Mouse (Mus musculus): ENCODE results near the gene Arid4a.

Gene Arid4a

DNA sequence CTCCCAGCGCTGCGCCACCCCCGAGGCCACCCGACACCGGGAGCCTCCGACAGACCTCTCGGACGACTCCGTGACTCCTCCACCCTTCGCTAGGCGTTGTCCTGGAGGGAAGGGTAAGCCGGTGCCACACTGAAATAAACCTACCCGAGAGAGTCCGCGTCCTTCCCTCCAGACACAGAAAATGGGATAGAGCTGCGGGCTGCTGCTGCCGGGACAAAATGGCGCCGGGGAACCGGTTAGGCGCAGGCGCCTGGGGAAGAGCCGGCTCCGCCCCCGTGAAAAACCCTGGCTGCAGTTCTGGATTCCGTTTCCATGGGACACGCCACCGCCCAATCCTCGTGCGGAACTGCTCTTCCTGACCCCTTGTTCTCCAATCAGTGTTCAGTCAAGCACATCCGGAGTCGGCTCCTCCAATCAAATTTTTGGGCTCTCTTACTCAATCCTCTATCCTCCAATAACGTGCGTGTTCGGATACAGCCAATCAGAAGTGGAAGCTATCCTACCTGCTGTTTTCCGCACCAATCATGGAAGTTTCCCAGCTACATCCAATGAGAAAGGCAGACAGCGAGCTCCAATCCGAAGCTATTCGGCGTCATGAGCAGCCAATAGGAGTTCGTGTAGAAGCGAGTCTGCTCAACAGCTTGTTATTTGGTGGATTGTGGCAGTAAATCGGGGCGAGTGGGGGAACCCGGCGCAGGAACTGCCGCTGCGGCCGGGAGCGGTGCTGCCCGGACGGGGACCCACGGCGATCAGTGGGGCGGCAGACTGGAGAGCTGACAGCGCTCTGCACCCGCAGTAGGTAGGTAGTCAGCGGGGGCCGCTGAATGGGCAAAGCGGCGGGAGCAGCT is at the start of gene Arid4a:
Arid4a (plus strand) TSS at position 628 of the 848 bp plus-strand sequence.
- peak; percentile 97 to 99 for DNase-seq (ENCODE audit: low spot score in 2 of 2)

- DNase-seq (ENCODE audit: low spot score in 2 of 2) = no peak
Measured at GRCm38 (mm10) chr12:70967581-70967980, 48.2 kb upstream of the Arid4a start.

DNA sequence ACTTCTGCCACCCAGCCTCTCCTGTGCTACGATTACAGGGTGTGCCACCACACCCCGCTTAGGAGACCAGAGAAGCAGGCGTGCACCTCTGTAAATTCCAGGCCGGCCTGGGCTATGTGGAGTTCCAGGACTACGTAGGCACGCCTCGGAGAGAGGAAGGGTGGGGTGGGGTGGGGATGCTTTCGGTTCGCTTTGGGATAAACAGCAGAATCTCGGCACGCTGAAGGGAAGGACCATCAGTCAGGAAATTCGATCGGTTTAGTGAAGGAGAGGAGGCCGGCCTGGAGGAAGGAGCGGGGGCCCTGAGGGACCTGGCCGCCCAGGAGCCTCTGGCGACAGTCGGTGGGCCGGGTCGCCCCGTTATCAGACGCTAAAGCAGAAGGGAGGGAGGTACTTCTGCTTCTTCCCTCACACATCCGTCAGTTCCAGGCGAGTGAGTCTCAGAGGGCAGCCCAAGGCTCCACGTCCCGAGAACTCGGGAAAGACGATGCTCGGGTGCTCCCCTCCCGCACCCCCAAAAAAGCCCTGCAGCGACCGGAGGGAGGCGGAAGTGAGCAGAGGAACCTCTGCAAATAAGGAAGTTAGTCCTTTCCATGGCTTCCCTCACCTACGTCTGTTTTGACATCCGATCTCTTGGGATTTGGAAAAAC is 47.5 kb upstream of the Arid4a start:
- DNase-seq (ENCODE audit: low spot score in 2 of 2) = peak; percentile 67 to 75

GRCm38 (mm10) chr12:70968791-70969307 is 46.9 kb upstream of the Arid4a start:
- peak; percentile 79 to 89 for DNase-seq (ENCODE audit: low spot score in 2 of 2)

GRCm38 (mm10) chr12:70969485-70970184 is 46.2 kb upstream of the Arid4a start:
- peak; percentile 25 to 41 for DNase-seq (ENCODE audit: low spot score in 2 of 2)

GRCm38 (mm10) chr12:70973831-70974230 is 42.0 kb upstream of the Arid4a start:
- no peak for DNase-seq (ENCODE audit: low spot score in 2 of 2)

GRCm38 (mm10) chr12:70974441-70975266 is 41.1 kb upstream of the Arid4a start, which contains the start of gene Psma3:
Gene Psma3 (plus strand): TSS chr12:70974621.
- peak; percentile 87 to 89 for DNase-seq (ENCODE audit: low spot score in 2 of 2)

DNA sequence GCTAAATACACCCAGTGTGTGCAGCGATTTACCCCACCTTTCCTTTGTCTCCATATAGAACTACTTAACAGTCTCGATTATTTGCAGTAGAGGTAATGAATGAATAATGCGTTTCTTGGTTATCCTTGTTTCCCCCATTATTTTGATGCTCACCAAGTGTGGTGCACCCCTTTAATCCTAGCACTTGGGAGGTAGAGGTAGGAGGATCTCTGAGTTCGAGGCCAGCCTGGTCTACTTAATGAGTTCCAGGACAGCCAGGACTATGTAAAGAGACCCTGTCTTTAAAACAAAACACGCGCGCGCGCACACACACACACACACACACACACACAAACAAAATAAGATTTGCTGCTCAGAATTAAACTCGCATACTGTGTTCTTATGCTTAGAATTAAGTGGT is 40.4 kb upstream of the Arid4a start:
- no peak for DNase-seq (ENCODE audit: low spot score in 2 of 2)

GRCm38 (mm10) chr12:70975891-70976290 is 39.9 kb upstream of the Arid4a start:
- DNase-seq (ENCODE audit: low spot score in 2 of 2) = no peak

DNA sequence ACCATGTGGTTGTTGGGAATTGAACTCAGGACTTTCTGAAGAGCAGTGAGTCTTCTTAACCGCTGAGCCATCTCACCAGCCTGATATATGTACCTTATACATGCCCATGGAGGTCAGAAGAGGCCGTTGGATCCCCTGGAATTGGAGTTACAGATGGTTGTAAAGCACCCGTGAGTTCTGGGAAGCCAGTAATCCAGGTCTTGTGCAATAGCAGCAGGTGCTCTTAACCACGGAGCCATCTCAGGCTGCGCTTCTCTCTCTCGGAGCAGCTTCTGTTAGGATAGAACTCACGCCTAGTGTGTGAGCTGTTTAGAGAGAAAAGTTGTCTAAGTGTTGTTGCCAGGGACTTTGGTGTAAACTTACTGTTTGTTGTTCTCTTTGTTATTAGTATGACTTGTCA is 37.4 kb upstream of the Arid4a start:
- no peak for DNase-seq (ENCODE audit: low spot score in 2 of 2)

GRCm38 (mm10) chr12:70984855-70985550 is 30.8 kb upstream of the Arid4a start:
- no peak for DNase-seq (ENCODE audit: low spot score in 2 of 2)

DNA sequence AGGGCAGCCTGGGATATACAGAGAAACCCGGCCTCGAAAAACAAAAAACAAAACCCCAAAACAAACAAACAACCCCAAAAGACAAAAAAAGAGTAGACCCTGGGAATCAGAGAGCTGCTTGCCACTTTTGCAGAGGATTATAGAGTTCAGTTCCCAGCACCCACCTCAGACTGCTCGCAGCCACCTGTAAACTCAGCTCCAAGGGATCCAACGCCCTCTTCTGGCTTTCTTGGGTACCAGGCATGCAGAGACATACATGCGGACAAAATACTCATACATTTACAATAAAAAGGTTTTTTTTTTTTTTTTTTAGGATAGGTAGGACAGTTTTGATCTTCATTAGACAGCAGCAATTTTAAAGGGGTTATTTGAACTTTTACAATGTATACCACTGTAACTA is 18.6 kb upstream of the Arid4a start:
- DNase-seq (ENCODE audit: low spot score in 2 of 2) = no peak

GRCm38 (mm10) chr12:70999423-70999903 is 16.3 kb upstream of the Arid4a start:
- no peak for DNase-seq (ENCODE audit: low spot score in 2 of 2)

DNA sequence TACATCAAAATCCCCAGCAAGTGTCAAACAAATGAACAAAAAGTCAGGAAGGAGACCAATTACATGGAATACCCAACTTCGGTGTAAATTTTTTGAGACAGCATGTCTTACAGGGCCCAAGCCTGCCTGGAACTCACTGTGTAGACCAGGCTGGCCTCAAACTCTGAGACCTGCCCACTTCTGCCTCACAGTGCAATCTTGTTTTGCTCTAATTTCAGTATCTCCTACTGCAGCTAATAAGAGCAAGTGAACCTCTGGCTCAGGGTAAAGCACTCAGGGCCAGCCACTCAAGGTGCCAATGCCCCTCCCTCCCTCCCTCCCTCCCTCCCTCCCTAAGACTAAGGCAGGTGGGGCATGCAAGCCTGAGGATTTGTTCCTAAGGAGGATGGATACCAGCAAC is 15.4 kb upstream of the Arid4a start:
- DNase-seq (ENCODE audit: low spot score in 2 of 2) = no peak

DNA sequence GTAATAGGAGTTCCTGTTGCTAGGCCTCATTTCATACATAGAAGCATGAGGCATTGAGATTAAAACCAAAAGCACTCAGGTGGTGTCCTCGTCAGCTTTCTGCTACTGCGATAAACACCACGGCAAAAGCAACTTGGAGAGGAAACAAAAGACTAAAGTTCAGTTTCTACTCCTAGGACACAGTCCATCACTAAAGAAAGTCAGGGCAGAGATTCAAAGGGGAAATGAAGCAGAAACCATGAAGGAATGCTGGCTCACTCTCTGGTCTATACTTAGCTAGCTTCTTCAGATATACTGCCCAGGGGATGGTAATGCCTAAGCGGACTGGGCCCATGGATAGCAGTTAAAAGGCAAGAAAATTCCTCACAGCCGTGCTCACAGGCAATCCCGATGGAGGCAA is 14.3 kb upstream of the Arid4a start:
- no peak for DNase-seq (ENCODE audit: low spot score in 2 of 2)

DNA sequence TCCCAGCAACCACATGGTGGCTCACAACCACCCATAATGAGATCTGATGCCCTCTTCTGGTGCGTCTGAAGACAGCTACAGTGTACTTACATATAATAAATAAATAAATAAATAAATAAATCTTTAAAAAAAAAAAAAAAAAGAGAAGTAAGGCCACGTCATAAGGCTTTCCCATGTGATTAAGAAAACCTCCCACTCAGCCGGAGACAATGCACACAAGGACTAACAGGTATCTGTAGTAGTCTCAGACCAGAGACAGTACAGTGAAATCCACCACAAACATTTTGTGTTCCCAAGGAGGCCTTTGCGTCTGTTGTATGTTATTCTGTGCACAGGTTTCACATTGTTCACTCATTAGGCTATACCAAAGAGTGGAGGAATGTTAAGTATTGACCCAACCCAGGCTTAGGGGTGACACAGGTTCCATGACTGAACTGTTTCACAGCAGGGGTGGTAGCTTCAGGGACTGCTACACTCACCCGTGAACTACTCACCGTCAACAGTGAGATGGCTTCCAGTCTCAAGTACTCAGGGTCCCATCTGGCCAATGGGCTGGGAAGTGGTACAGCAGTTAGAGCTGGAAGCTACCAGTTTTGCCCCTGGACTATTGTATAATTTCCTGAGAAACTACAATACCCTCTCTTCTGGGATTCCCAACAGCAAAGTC is 11.9 kb upstream of the Arid4a start:
- DNase-seq (ENCODE audit: low spot score in 2 of 2) = no peak

DNA sequence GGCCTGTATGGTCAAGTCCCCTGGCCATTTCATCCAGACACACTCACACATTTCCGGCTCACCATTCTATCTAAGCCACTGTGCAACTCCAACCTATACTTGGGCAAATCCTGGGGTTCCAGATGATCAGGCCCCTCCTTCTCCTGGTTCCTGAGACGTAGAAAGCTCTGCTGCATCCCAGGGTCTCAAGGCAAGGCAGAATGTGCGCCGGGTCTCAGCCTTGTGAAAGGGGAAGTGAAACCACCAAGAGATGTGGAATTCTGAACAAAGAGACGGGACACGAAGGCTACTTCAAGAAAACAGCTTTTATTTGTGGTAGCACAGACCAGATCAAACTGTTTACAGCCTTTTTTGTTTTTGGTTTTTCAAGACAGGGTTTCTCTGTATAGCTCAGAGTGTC is 9.6 kb upstream of the Arid4a start:
- DNase-seq (ENCODE audit: low spot score in 2 of 2) = no peak

- no peak for DNase-seq (ENCODE audit: low spot score in 2 of 2)
Measured at GRCm38 (mm10) chr12:71006901-71007300, 8.9 kb upstream of the Arid4a start.

DNA sequence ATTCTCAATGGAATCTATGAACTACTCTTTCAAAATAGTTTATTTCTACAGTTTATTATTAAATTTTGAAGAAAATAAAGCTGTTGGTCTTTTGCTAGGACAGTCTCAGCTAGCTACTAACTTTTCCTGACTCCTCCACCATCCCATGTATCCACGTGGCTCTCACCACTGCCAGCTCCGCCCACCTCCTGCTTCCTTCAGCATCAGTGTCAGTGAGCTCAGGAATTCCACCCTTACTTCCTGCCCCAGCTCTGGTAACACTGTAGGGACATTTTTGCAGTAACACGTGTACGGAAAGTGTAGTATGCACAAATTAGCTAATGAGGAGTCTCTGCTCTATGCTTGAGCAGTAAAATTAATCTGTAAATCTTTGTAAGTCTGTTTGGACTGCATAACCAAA is 6.0 kb upstream of the Arid4a start:
- no peak for DNase-seq (ENCODE audit: low spot score in 2 of 2)

DNA sequence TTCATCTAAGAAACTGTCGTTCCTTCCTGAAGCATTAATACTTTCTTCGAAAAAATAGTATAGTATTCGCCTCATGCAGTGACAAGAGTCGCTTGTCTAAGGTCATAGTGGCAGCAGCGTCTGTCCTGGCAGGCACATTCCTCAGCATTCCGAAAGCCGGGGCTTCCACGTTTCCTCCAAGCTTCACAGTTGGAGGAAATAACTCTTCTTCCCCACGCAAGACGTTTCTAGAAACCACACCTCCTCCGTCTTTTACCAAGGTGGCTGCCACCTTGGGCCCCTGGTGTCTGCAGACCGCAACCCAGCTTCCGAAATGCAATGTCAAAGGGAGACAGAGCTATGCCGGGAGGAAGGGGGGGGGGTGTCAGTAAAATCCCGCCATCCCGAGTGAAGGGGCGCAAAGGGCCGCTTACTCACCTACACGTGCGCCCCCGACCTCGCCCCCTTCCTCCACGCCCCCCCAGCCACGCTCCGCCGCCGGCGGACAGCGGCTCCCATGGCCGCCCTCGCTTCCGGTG is 886 bp upstream of the Arid4a start:
- peak in 1 of 2 experiments; percentile 17 for DNase-seq (ENCODE audit: low spot score in 2 of 2)
